ENCODE assay signal across 15 mouse cellular contexts in the genomic region with DNA sequence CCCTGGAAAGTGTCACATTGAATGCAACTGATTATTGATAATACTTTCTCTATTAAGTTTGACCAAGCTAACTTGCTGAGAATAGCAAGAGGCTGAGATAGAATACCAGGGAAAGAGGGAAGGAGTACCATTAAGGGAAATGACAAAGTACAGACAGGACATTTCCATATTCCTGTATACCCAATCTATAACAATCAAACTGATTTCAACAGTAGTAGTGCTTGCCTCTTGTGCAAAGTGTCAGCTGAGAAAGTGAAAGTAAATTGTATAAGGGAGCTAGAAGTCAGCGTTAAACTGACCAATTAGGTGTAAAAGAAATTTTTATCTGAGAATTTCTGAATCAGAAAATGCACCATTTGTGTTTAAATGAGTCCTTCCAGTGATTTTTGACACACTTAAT. TPM values are rescaled to one million over a fixed set of nuclear protein-coding genes. Genes with fewer than 3 reads are reported as not detected.
DNase-seq lines count a peak whose midpoint lies in the region; ATAC-seq and TF ChIP-seq lines count a peak whose summit lies in the region.
"Had no signal": no experiment of that assay in that cellular context is flagged by ENCODE, and none has a peak within 500 bp of the region (broad histone marks: within the 10 kb centered on the region; RNA-seq: fewer than 3 reads in every experiment).

No protein-coding gene starts in this region.

- 56% methylated on average over 1 of the region's 1 CpGs for WGBS in heart, embryonic 15.5 days
- 64% methylated on average over 1 of the region's 1 CpGs for WGBS in heart, embryonic 12.5 days
- WGBS in liver, postnatal 0 days (ENCODE audit: insufficient replicate concordance), result 16% methylated on average over 1 of the region's 1 CpGs
- 69% methylated on average over 1 of the region's 1 CpGs for WGBS in midbrain, embryonic 16.5 days

- no peak for TF ChIP-seq RAD21 in MEL (IDR thresholded peaks at IDR 0.05; ENCODE audit: low read depth, low read length)

- ATAC-seq in heart, embryonic 15.5 days (replicated peaks; ENCODE audit: insufficient number of reproducible peaks, insufficient read depth, low FRiP score, low read depth), result no peak
- no peak for ATAC-seq in heart, embryonic 12.5 days (ENCODE audit: insufficient number of reproducible peaks, low FRiP score)
- no peak for ATAC-seq in liver, postnatal 0 days
- no peak for ATAC-seq in midbrain, embryonic 16.5 days
- no peak for ATAC-seq in cerebellum, adult (ENCODE audit: insufficient number of reproducible peaks, low FRiP score, low TSS enrichment)
- ATAC-seq: activated CD4-positive, CD25-positive, alpha-beta regulatory T cell, adult 4 months had no signal

- peaks cover 16% of the 10 kb centered on the region for H3K79me2 ChIP-seq in MEL (ENCODE audit: control insufficient read depth, insufficient read depth, low read length, poor library complexity)

- peaks cover 7% of the 10 kb centered on the region; the same call in 1 of the 2 replicates for H3K4me1 ChIP-seq in heart, embryonic 15.5 days (replicated peaks)
- 0 out of 2 replicates have a peak, but pooled peaks cover 4% of the 10 kb centered on the region for H3K4me1 ChIP-seq in heart, embryonic 12.5 days (replicated peaks)
- H3K4me1 ChIP-seq in MEL (ENCODE audit: control insufficient read depth in 1 of 2, insufficient read depth in 2 of 2, low read length in 2 of 2), result peaks cover 0 to 3% of the 10 kb centered on the region in 2 experiments; a peak in 1 of 4 replicates
- H3K4me1 ChIP-seq in liver, postnatal 0 days (ENCODE audit: insufficient read depth), result no peaks in the 10 kb centered on the region
- H3K4me1 ChIP-seq in midbrain, embryonic 16.5 days (ENCODE audit: control insufficient read depth, insufficient read depth, low read length), result peaks cover 5% of the 10 kb centered on the region; the same call in 1 of the 2 replicates
- H3K4me1 ChIP-seq: neural tube, embryonic 12.5 days had no signal

- H3K4me3 ChIP-seq in heart, embryonic 15.5 days, result no peak overlapping the region
- no peak overlapping the region for H3K4me3 ChIP-seq in heart, embryonic 12.5 days
- peak overlapping the region; percentile 36 to 98; a peak in 3 of 4 replicates for H3K4me3 ChIP-seq in MEL (ENCODE audit: control insufficient read depth in 1 of 2, insufficient read depth in 1 of 2, low read depth in 2 of 2, low read length in 2 of 2)
- peak overlapping the region; percentile 21 for H3K4me3 ChIP-seq in liver, postnatal 0 days (ENCODE audit: low read depth, low read length)
- H3K4me3 ChIP-seq in midbrain, embryonic 16.5 days (ENCODE audit: low read depth, low read length), result no peak overlapping the region
- H3K4me3 ChIP-seq: neural tube, embryonic 12.5 days had no signal

- peak; percentile 52 for DNase-seq in 416B (ENCODE audit: low read depth)
- DNase-seq in MEL (ENCODE audit: low read depth, low spot score), result peak; percentile 45
- DNase-seq in liver, postnatal 0 days, result no peak
- DNase-seq in urinary bladder, postnatal 36 days (ENCODE audit: low spot score in 2 of 2), result no peak
- DNase-seq: cerebellum, adult 8-10 months; kidney, adult 8-10 months; retina, postnatal 1 day had no signal

- H3K4me2 ChIP-seq in heart, embryonic 15.5 days, result peak overlapping the region; percentile 43
- H3K4me2 ChIP-seq in heart, embryonic 12.5 days, result no peak overlapping the region
- H3K4me2 ChIP-seq in liver, postnatal 0 days (ENCODE audit: low read depth, low read length), result peak overlapping the region; percentile 83
- H3K4me2 ChIP-seq in midbrain, embryonic 16.5 days (ENCODE audit: low read length), result no peak overlapping the region

- H3K9me3 ChIP-seq in heart, embryonic 15.5 days (replicated peaks), result no peaks in the 10 kb centered on the region
- H3K9me3 ChIP-seq in heart, embryonic 12.5 days (replicated peaks), result 0 out of 2 replicates have a peak, but pooled peaks cover 3% of the 10 kb centered on the region
- H3K9me3 ChIP-seq in MEL (replicated peaks; ENCODE audit: insufficient read depth, low read length), result no peaks in the 10 kb centered on the region
- no peaks in the 10 kb centered on the region for H3K9me3 ChIP-seq in liver, postnatal 0 days (ENCODE audit: low read length)
- H3K9me3 ChIP-seq in midbrain, embryonic 16.5 days (replicated peaks; ENCODE audit: control insufficient read depth, low read length, poor library complexity, severe bottlenecking), result no peaks in the 10 kb centered on the region
- H3K9me3 ChIP-seq: forebrain, embryonic 10.5 days; limb, embryonic 10.5 days; neural tube, embryonic 12.5 days had no signal

- TF ChIP-seq POLR2A in MEL (IDR thresholded peaks at IDR 0.05; ENCODE audit: control insufficient read depth in 1 of 2, insufficient read depth in 1 of 2, low read depth in 1 of 2, low read length in 2 of 2, poor library complexity in 1 of 2), result no peak

- TF ChIP-seq CTCF in MEL (IDR thresholded peaks at IDR 0.05 in 2 of 3, conservative IDR thresholded peaks at IDR 0.05 in 1 of 3; ENCODE audit: control insufficient read depth in 1 of 3, insufficient read depth in 1 of 3, low read depth in 2 of 3, low read length in 3 of 3, poor library complexity in 1 of 3, severe bottlenecking in 1 of 3), result no peak
- no peak for TF ChIP-seq CTCF in liver, postnatal 0 days (IDR thresholded peaks at IDR 0.05; ENCODE audit: low read depth)

- H3K27me3 ChIP-seq in heart, embryonic 15.5 days, result no peaks in the 10 kb centered on the region
- no peaks in the 10 kb centered on the region for H3K27me3 ChIP-seq in heart, embryonic 12.5 days (replicated peaks)
- H3K27me3 ChIP-seq in MEL (ENCODE audit: control insufficient read depth in 1 of 2, insufficient read depth in 2 of 2, low read length in 2 of 2), result no peaks in the 10 kb centered on the region
- H3K27me3 ChIP-seq in liver, postnatal 0 days (ENCODE audit: insufficient read depth, low read length), result no peaks in the 10 kb centered on the region
- H3K27me3 ChIP-seq in midbrain, embryonic 16.5 days (ENCODE audit: control insufficient read depth, insufficient read depth, low read depth, low read length), result no peaks in the 10 kb centered on the region
- H3K27me3 ChIP-seq: neural tube, embryonic 12.5 days had no signal

- TF ChIP-seq EP300 in MEL (IDR thresholded peaks at IDR 0.05; ENCODE audit: low read depth in 1 of 2, low read length in 2 of 2), result peak in 1 of 2 experiments; percentile 25; a peak in 1 of 4 replicates
- TF ChIP-seq EP300 in liver, postnatal 0 days (IDR thresholded peaks at IDR 0.05; ENCODE audit: low read depth), result no peak

- no peaks in the 10 kb centered on the region for H3K36me3 ChIP-seq in heart, embryonic 15.5 days
- H3K36me3 ChIP-seq in heart, embryonic 12.5 days, result no peaks in the 10 kb centered on the region
- H3K36me3 ChIP-seq in MEL (ENCODE audit: control insufficient read depth in 1 of 2, insufficient read depth in 2 of 2, low read length in 2 of 2), result peaks cover 0 to 10% of the 10 kb centered on the region in 2 experiments; a peak in 2 of 4 replicates
- H3K36me3 ChIP-seq in liver, postnatal 0 days (replicated peaks; ENCODE audit: insufficient read depth, low read length), result no peaks in the 10 kb centered on the region
- H3K36me3 ChIP-seq in midbrain, embryonic 16.5 days (ENCODE audit: control insufficient read depth, insufficient read depth, low read length), result no peaks in the 10 kb centered on the region
- H3K36me3 ChIP-seq: forebrain, embryonic 10.5 days; limb, embryonic 10.5 days; neural tube, embryonic 12.5 days had no signal

- no peak overlapping the region for H3K9ac ChIP-seq in heart, embryonic 15.5 days
- H3K9ac ChIP-seq in heart, embryonic 12.5 days, result no peak overlapping the region
- H3K9ac ChIP-seq in MEL (ENCODE audit: control insufficient read depth, low read depth, low read length, poor library complexity, severe bottlenecking), result peak overlapping the region; percentile 64
- peak overlapping the region; percentile 9; the same call in 1 of the 2 replicates for H3K9ac ChIP-seq in liver, postnatal 0 days (replicated peaks)
- no peak overlapping the region for H3K9ac ChIP-seq in midbrain, embryonic 16.5 days (ENCODE audit: low read depth, low read length)
- H3K9ac ChIP-seq: neural tube, embryonic 12.5 days had no signal

- H3K27ac ChIP-seq in heart, embryonic 15.5 days, result no peak overlapping the region
- H3K27ac ChIP-seq in heart, embryonic 12.5 days (ENCODE audit: poor library complexity, severe bottlenecking), result no peak overlapping the region
- H3K27ac ChIP-seq in MEL (ENCODE audit: control insufficient read depth, low read depth, low read length), result no peak overlapping the region
- H3K27ac ChIP-seq in liver, postnatal 0 days (ENCODE audit: low read depth), result 0 out of 2 replicates have a peak overlapping the region, but pooled peaks have one; percentile 12
- H3K27ac ChIP-seq in midbrain, embryonic 16.5 days (ENCODE audit: low read length), result no peak overlapping the region
- H3K27ac ChIP-seq: forebrain, embryonic 10.5 days; limb, embryonic 10.5 days; neural tube, embryonic 12.5 days had no signal

TF ChIP-seq in MEL, 35 proteins besides CTCF, POLR2A, EP300 and RAD21:
- TF ChIP-seq USF1 (IDR thresholded peaks at IDR 0.05; ENCODE audit: low read depth, low read length) (no peak), E2F4 (IDR thresholded peaks at IDR 0.05; ENCODE audit: borderline replicate concordance, low read depth, low read length) (no peak), GATA1 (IDR thresholded peaks at IDR 0.05; ENCODE audit: low read depth, low read length) (peak; percentile 11; the same call in 1 of the 2 replicates), SIN3A (IDR thresholded peaks at IDR 0.05; ENCODE audit: low read length) (peak; percentile 66), RCOR1 (IDR thresholded peaks at IDR 0.05; ENCODE audit: low read depth, low read length) (no peak), USF2 (IDR thresholded peaks at IDR 0.05; ENCODE audit: borderline replicate concordance in 1 of 2, insufficient read depth in 1 of 2, low read depth in 1 of 2, low read length in 2 of 2) (no peak), ETS1 (IDR thresholded peaks at IDR 0.05; ENCODE audit: low read depth, low read length) (0 out of 2 replicates have a peak, but pooled peaks have one; percentile 36), MYB (IDR thresholded peaks at IDR 0.05; ENCODE audit: low read depth, low read length) (no peak), MXI1 (IDR thresholded peaks at IDR 0.05; ENCODE audit: low read depth, low read length) (0 out of 2 replicates have a peak, but pooled peaks have one; percentile 35), JUND (IDR thresholded peaks at IDR 0.05; ENCODE audit: low read depth, low read length) (no peak), MYC (IDR thresholded peaks at IDR 0.05; ENCODE audit: low read depth, low read length) (no peak)

RNA-seq across cellular contexts. Expression of gene Rasa1, which starts 1.7 kb away (rescaled TPM):
- polyA plus RNA-seq in heart, embryonic 15.5 days (2015; fragmentation: Nextera tagmentation; extraction: Ambion mirVana), result 31.6 and 36.1 TPM in 2 replicates
- polyA plus RNA-seq in heart, embryonic 12.5 days (2016; fragmentation: Nextera tagmentation; extraction: Ambion mirVana), result 41.3 and 44.0 TPM in 2 replicates
- total RNA-seq in MEL (2012; rRNA removed), result 14.0 and 14.3 TPM in 2 replicates
- polyA plus RNA-seq in MEL (2012; ENCODE audit: insufficient read depth in 1 of 2, insufficient read length in 2 of 2, low read depth in 1 of 2, low replicate concordance in 2 of 2, missing spikeins in 1 of 2), result 10 to 100 TPM in 1 of 2 experiments, not detected in 1; 22.3 TPM
- polyA plus RNA-seq in liver, postnatal 0 days (2015; fragmentation: Nextera tagmentation; extraction: Ambion mirVana), result 11.9 and 12.8 TPM in 2 replicates
- 55.5 and 56.8 TPM in 2 replicates for polyA plus RNA-seq in midbrain, embryonic 16.5 days (2015; fragmentation: Nextera tagmentation; extraction: Ambion mirVana)

Comparison
In these comparisons a context has a peak if more than half of its experiments do, and no peak if none do; other contexts are left out.
1. H3K4me2 ChIP-seq: peak in heart, embryonic 15.5 days (single experiment) and liver, postnatal 0 days (single experiment); none in heart, embryonic 12.5 days (single experiment) and midbrain, embryonic 16.5 days (single experiment).
2. H3K4me3 ChIP-seq: peak in MEL (2 of 2) and liver, postnatal 0 days (single experiment); none in heart, embryonic 15.5 days (single experiment), heart, embryonic 12.5 days (single experiment) and midbrain, embryonic 16.5 days (single experiment).
3. H3K9ac ChIP-seq: peak in MEL (single experiment) and liver, postnatal 0 days (single experiment); none in heart, embryonic 15.5 days (single experiment), heart, embryonic 12.5 days (single experiment) and midbrain, embryonic 16.5 days (single experiment).
4. DNase-seq: peak in 416B (single experiment) and MEL (single experiment); none in liver, postnatal 0 days (single experiment) and urinary bladder, postnatal 36 days (0 of 2).